Mouse (Mus musculus): ENCODE data around the gene Insl5. TPM values are rescaled to one million over a fixed set of nuclear protein-coding genes. Genes with fewer than 3 reads are reported as not detected.

Insl5 gene
- not detected in 2 replicates for polyA plus RNA-seq (2016; fragmentation: Nextera tagmentation; extraction: Ambion mirVana)

GRCm38 (mm10) chr4:103026621-103027020 lies at the start of gene Insl5:
Insl5 (minus strand) TSS chr4:103026842.
- 61% methylated on average over 4 of the region's 4 CpGs for WGBS

GRCm38 (mm10) chr4:103070631-103071030 lies 44.0 kb upstream of the Insl5 start:
- Histone ChIP-seq H3K4me3 (no peak overlapping the region), H3K4me1 (replicated peaks) (no peaks in the 10 kb centered on the region), H3K4me2 (no peak overlapping the region), H3K36me3 (no peaks in the 10 kb centered on the region), H3K9ac (no peak overlapping the region), H3K27ac (ENCODE audit: poor library complexity, severe bottlenecking) (no peak overlapping the region), H3K9me3 (replicated peaks) (no peaks in the 10 kb centered on the region), H3K27me3 (replicated peaks) (no peaks in the 10 kb centered on the region)
- ATAC-seq (ENCODE audit: insufficient number of reproducible peaks, low FRiP score), result no peak
- WGBS, result 78% methylated on average over 3 of the region's 3 CpGs

More at GRCm38 (mm10) chr4:103026621-103027020, at the start of gene Insl5:
- Histone ChIP-seq H3K4me2 (no peak within 1 kb of the TSS), H3K36me3 (no peaks in the 10 kb centered on the region), H3K27ac (ENCODE audit: poor library complexity, severe bottlenecking) (no peak within 1 kb of the TSS), H3K4me1 (replicated peaks) (0 out of 2 replicates have a peak, but pooled peaks cover 14% of the 10 kb centered on the region), H3K9me3 (replicated peaks) (no peaks in the 10 kb centered on the region), H3K9ac (no peak within 1 kb of the TSS; the same call in 1 of the 2 replicates), H3K27me3 (replicated peaks) (no peaks in the 10 kb centered on the region), H3K4me3 (no peak within 1 kb of the TSS)
- ATAC-seq (ENCODE audit: insufficient number of reproducible peaks, low FRiP score), result no peak

- Histone ChIP-seq H3K9ac (no peak overlapping the region), H3K27ac (ENCODE audit: poor library complexity, severe bottlenecking) (no peak overlapping the region), H3K4me1 (replicated peaks) (no peaks in the 10 kb centered on the region), H3K4me2 (no peak overlapping the region), H3K4me3 (no peak overlapping the region), H3K27me3 (replicated peaks) (no peaks in the 10 kb centered on the region), H3K9me3 (replicated peaks) (no peaks in the 10 kb centered on the region), H3K36me3 (no peaks in the 10 kb centered on the region)
- no peak for ATAC-seq (ENCODE audit: insufficient number of reproducible peaks, low FRiP score)
- WGBS, result 83% methylated on average over 6 of the region's 6 CpGs
Observed at GRCm38 (mm10) chr4:103067906-103068655, 41.4 kb upstream of the Insl5 start.

- H3K27me3 ChIP-seq (replicated peaks), result no peaks in the 10 kb centered on the region
- H3K9ac ChIP-seq, result no peak overlapping the region
- 68% methylated on average over 5 of the region's 5 CpGs for WGBS
- no peaks in the 10 kb centered on the region for H3K36me3 ChIP-seq
- no peak for ATAC-seq (ENCODE audit: insufficient number of reproducible peaks, low FRiP score)
- no peaks in the 10 kb centered on the region for H3K9me3 ChIP-seq (replicated peaks)
- H3K4me2 ChIP-seq, result no peak overlapping the region
- no peak overlapping the region for H3K27ac ChIP-seq (ENCODE audit: poor library complexity, severe bottlenecking)
- no peak overlapping the region for H3K4me3 ChIP-seq
- no peaks in the 10 kb centered on the region for H3K4me1 ChIP-seq (replicated peaks)
Observed at GRCm38 (mm10) chr4:103064976-103065375, 38.3 kb upstream of the Insl5 start.

GRCm38 (mm10) chr4:103064421-103064820 lies 37.8 kb upstream of the Insl5 start:
- Histone ChIP-seq H3K9me3 (replicated peaks) (no peaks in the 10 kb centered on the region), H3K27ac (ENCODE audit: poor library complexity, severe bottlenecking) (no peak overlapping the region), H3K36me3 (no peaks in the 10 kb centered on the region), H3K9ac (no peak overlapping the region), H3K27me3 (replicated peaks) (no peaks in the 10 kb centered on the region), H3K4me3 (no peak overlapping the region), H3K4me2 (no peak overlapping the region), H3K4me1 (replicated peaks) (no peaks in the 10 kb centered on the region)
- ATAC-seq (ENCODE audit: insufficient number of reproducible peaks, low FRiP score), result no peak
- WGBS, result 73% methylated on average over 2 of the region's 2 CpGs

GRCm38 (mm10) chr4:103056909-103057308 lies 30.3 kb upstream of the Insl5 start:
- no peaks in the 10 kb centered on the region for H3K36me3 ChIP-seq
- no peaks in the 10 kb centered on the region for H3K27me3 ChIP-seq (replicated peaks)
- WGBS, result 77% methylated on average over 5 of the region's 5 CpGs
- no peak overlapping the region for H3K27ac ChIP-seq (ENCODE audit: poor library complexity, severe bottlenecking)
- no peak overlapping the region for H3K9ac ChIP-seq
- no peak overlapping the region for H3K4me2 ChIP-seq
- H3K4me3 ChIP-seq, result no peak overlapping the region
- no peaks in the 10 kb centered on the region for H3K9me3 ChIP-seq (replicated peaks)
- ATAC-seq (ENCODE audit: insufficient number of reproducible peaks, low FRiP score), result no peak
- no peaks in the 10 kb centered on the region for H3K4me1 ChIP-seq (replicated peaks)

GRCm38 (mm10) chr4:103048046-103048445 lies 21.4 kb upstream of the Insl5 start:
- Histone ChIP-seq H3K9ac (no peak overlapping the region), H3K27me3 (replicated peaks) (no peaks in the 10 kb centered on the region), H3K9me3 (replicated peaks) (no peaks in the 10 kb centered on the region), H3K4me1 (replicated peaks) (no peaks in the 10 kb centered on the region), H3K4me2 (no peak overlapping the region), H3K36me3 (no peaks in the 10 kb centered on the region), H3K4me3 (no peak overlapping the region), H3K27ac (ENCODE audit: poor library complexity, severe bottlenecking) (no peak overlapping the region)
- WGBS, result 84% methylated on average over 11 of the region's 11 CpGs
- no peak for ATAC-seq (ENCODE audit: insufficient number of reproducible peaks, low FRiP score)

GRCm38 (mm10) chr4:103042997-103043396 lies 16.4 kb upstream of the Insl5 start:
- ATAC-seq (ENCODE audit: insufficient number of reproducible peaks, low FRiP score), result no peak
- WGBS, result 90% methylated on average over 11 of the region's 11 CpGs

GRCm38 (mm10) chr4:103039838-103040191 lies 13.2 kb upstream of the Insl5 start:
- H3K4me1 ChIP-seq (replicated peaks), result no peaks in the 10 kb centered on the region
- H3K27ac ChIP-seq (ENCODE audit: poor library complexity, severe bottlenecking), result no peak overlapping the region
- H3K9me3 ChIP-seq (replicated peaks), result no peaks in the 10 kb centered on the region
- no peaks in the 10 kb centered on the region for H3K27me3 ChIP-seq (replicated peaks)
- no peak overlapping the region for H3K4me3 ChIP-seq
- H3K9ac ChIP-seq, result no peak overlapping the region
- ATAC-seq (ENCODE audit: insufficient number of reproducible peaks, low FRiP score), result no peak
- WGBS, result 44% methylated on average over 5 of the region's 5 CpGs
- no peaks in the 10 kb centered on the region for H3K36me3 ChIP-seq
- no peak overlapping the region for H3K4me2 ChIP-seq

More at GRCm38 (mm10) chr4:103042997-103043396, 16.4 kb upstream of the Insl5 start:
- H3K9ac ChIP-seq, result no peak overlapping the region
- H3K27ac ChIP-seq (ENCODE audit: poor library complexity, severe bottlenecking), result no peak overlapping the region
- H3K36me3 ChIP-seq, result no peaks in the 10 kb centered on the region
- no peaks in the 10 kb centered on the region for H3K4me1 ChIP-seq (replicated peaks)
- no peak overlapping the region for H3K4me2 ChIP-seq
- H3K9me3 ChIP-seq (replicated peaks), result no peaks in the 10 kb centered on the region
- H3K27me3 ChIP-seq (replicated peaks), result no peaks in the 10 kb centered on the region
- no peak overlapping the region for H3K4me3 ChIP-seq

GRCm38 (mm10) chr4:103039103-103039837 lies 12.6 kb upstream of the Insl5 start:
- 78% methylated on average over 14 of the region's 14 CpGs for WGBS
- Histone ChIP-seq H3K9me3 (replicated peaks) (no peaks in the 10 kb centered on the region), H3K4me3 (no peak overlapping the region), H3K36me3 (no peaks in the 10 kb centered on the region), H3K4me2 (no peak overlapping the region), H3K27ac (ENCODE audit: poor library complexity, severe bottlenecking) (no peak overlapping the region), H3K27me3 (replicated peaks) (no peaks in the 10 kb centered on the region), H3K4me1 (replicated peaks) (no peaks in the 10 kb centered on the region), H3K9ac (no peak overlapping the region)
- no peak for ATAC-seq (ENCODE audit: insufficient number of reproducible peaks, low FRiP score)

GRCm38 (mm10) chr4:103028177-103029088 lies 1.8 kb upstream of the Insl5 start:
- Histone ChIP-seq H3K4me3 (no peak overlapping the region), H3K9me3 (replicated peaks) (no peaks in the 10 kb centered on the region), H3K27me3 (replicated peaks) (no peaks in the 10 kb centered on the region), H3K36me3 (no peaks in the 10 kb centered on the region), H3K4me2 (no peak overlapping the region), H3K27ac (ENCODE audit: poor library complexity, severe bottlenecking) (no peak overlapping the region), H3K9ac (no peak overlapping the region), H3K4me1 (replicated peaks) (0 out of 2 replicates have a peak, but pooled peaks cover 14% of the 10 kb centered on the region)
- ATAC-seq (ENCODE audit: insufficient number of reproducible peaks, low FRiP score), result no peak
- WGBS, result 57% methylated on average over 13 of the region's 13 CpGs
